Mouse (Mus musculus): ENCODE data around the gene Tnfrsf21.

GRCm38 (mm10) chr17:42982568-42982967 lies 33.8 kb upstream of the Tnfrsf21 start:
- TF ChIP-seq CTCF (IDR thresholded peaks at IDR 0.05; ENCODE audit: borderline replicate concordance, insufficient read depth, low read depth, low read length): no peak
- TF ChIP-seq POLR2A (IDR thresholded peaks at IDR 0.05; ENCODE audit: borderline replicate concordance, insufficient read depth, low read length): no peak
